Mouse (Mus musculus) heart, postnatal 0 days (tissue): ENCODE data around the gene Soat1. TPM values are rescaled to one million over a fixed set of nuclear protein-coding genes. Genes with fewer than 3 reads are reported as not detected.

Experiments used
- ATAC-seq: fragments of 200-750 bp; cut with Nextera tagmentation; 2 replicates; pipeline ENCODE4 v1.8.0; 2017; ENCODE audit warnings: low read depth, moderate number of reproducible peaks, moderate library complexity; ENCODE audit not compliant: insufficient read depth
- DNase-seq: peaks from one replicate; pipeline ENCODE4 v3.0.0-alpha.2; 2016; ENCODE audit warnings: low spot score
- H3K27ac ChIP-seq: fragments of 300-500 bp; sonication (generic); 2 replicates; pipeline ENCODE4 v1.5.1; 2014; ENCODE audit warnings: low read depth, mild to moderate bottlenecking
- H3K27me3 ChIP-seq: fragments of 300-500 bp; sonication (generic); 2 replicates; pipeline ENCODE4 v1.6.1; 2014; ENCODE audit warnings: low read length, mixed read lengths; ENCODE audit not compliant: control insufficient read depth, insufficient read depth
- H3K36me3 ChIP-seq: fragments of 300-500 bp; sonication (generic); replicated peaks from 2 replicates; pipeline ENCODE4 v1.6.1; 2014; ENCODE audit warnings: low read length, mixed read lengths; ENCODE audit not compliant: control insufficient read depth, insufficient read depth
- H3K4me1 ChIP-seq: fragments of 300-500 bp; sonication (generic); 2 replicates; pipeline ENCODE4 v1.6.1; 2014; ENCODE audit warnings: antibody characterized with exemption; ENCODE audit not compliant: control insufficient read depth, insufficient read depth
- H3K4me2 ChIP-seq: fragments of 300-500 bp; sonication (generic); 2 replicates; pipeline ENCODE4 v1.6.1; 2014; ENCODE audit warnings: low read depth, mild to moderate bottlenecking, low read length, moderate library complexity
- H3K4me3 ChIP-seq: fragments of 300-500 bp; sonication (generic); 2 replicates; pipeline ENCODE4 v1.5.1; 2014; ENCODE audit warnings: low read depth, low read length
- H3K9ac ChIP-seq: fragments of 300-500 bp; sonication (generic); replicated peaks from 2 replicates; pipeline ENCODE4 v1.6.1; 2014; ENCODE audit warnings: low read depth, low read length, mixed read lengths
- H3K9me3 ChIP-seq: fragments of 300-500 bp; sonication (generic); replicated peaks from 2 replicates; pipeline ENCODE4 v1.6.1; 2016; ENCODE audit warnings: low read length; ENCODE audit not compliant: control insufficient read depth
- CTCF ChIP-seq: IDR thresholded peaks from 2 replicates; pipeline ENCODE4 v1.5.1; 2016; ENCODE audit warnings: antibody characterized with exemption, control low read depth, low read depth
- EP300 ChIP-seq: IDR thresholded peaks from 2 replicates; pipeline ENCODE4 v1.6.1; 2016; ENCODE audit warnings: antibody characterized with exemption, low read depth
- WGBS: fragments of 180-500 bp; shearing (Covaris S2); extraction: QIAGEN DNeasy Blood & Tissue Kit; methylation state at CpG from one replicate; pipeline ENCODE4 v1.1.7; 2014; 5-methylcytosine and 5-hydroxymethylcytosine counted together
- polyA plus RNA-seq: library from polyadenylated mRNA; unstranded; fragments of >200 nt; fragmentation: Nextera tagmentation; extraction: Ambion mirVana; gene quantifications from 2 replicates; pipeline ENCODE4 v1.2.1, GENCODE M21; 2015
- total RNA-seq: library from RNA; depleted of rRNA; stranded (reverse); fragments of >200 nt; gene quantifications from 2 replicates; pipeline ENCODE4 v1.2.3, GENCODE M21; 2014; ENCODE audit warnings: low replicate concordance

Soat1 gene
- total and polyA plus RNA-seq, 2 experiments from 2014 or later, result 8.6 to 47.3 TPM

DNA sequence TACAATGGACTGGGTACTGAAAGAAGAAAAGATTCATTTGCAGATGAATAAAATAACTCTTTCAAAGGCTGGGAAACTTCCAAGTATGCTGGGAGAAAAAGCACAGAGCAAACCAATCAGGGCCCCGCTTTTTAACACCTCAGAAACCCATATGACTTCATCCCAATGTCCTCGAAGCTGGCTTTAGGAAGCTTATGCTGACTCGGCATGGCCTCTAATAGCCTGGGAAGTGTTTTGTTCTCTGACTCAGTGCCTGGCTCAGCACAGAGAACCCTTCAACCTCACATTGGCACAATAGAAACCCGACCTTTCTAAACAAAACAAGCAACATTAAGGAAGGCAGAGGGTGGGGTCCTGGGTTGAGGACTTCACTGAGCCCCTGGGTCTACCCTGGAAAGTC is 23.7 kb downstream of the Soat1 start:
- H3K4me2 ChIP-seq, result no peak overlapping the region
- no peak overlapping the region for H3K27ac ChIP-seq
- no peak overlapping the region for H3K4me3 ChIP-seq
- WGBS, result 42% methylated on average over 4 of the region's 4 CpGs
- TF ChIP-seq CTCF, result no peak
- no peak for TF ChIP-seq EP300
- no peak overlapping the region for H3K9ac ChIP-seq
- ATAC-seq (no peak), DNase-seq (no peak)
- no peaks in the 10 kb centered on the region for H3K4me1 ChIP-seq
- no peaks in the 10 kb centered on the region for H3K36me3 ChIP-seq
- H3K9me3 ChIP-seq, result no peaks in the 10 kb centered on the region
- H3K27me3 ChIP-seq, result no peaks in the 10 kb centered on the region

DNA sequence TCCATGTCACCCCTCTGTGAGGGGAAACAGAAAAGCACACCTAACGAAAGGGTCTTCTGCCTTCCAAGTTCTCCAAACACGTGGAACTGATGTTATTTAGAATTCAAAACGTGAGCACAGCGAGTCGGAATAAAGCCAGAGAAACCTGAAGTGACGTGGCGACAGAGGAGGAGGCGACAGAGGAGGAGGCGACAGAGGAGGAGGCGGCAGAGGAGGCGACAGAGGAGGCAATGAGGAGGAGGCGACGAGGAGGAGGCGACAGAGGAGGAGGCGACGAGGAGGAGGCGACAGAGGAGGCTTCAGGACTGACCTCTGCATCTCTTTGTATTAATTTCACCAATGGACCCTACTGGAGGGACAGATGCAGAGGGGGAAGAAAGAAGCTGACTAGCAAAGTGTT is 24.4 kb downstream of the Soat1 start:
- DNase-seq, result no peak
- H3K4me3 ChIP-seq, result no peak overlapping the region
- ATAC-seq, result no peak
- TF ChIP-seq EP300 (no peak), CTCF (no peak)
- H3K4me2 ChIP-seq, result no peak overlapping the region
- WGBS, result 54% methylated on average over 17 of the region's 17 CpGs
- no peaks in the 10 kb centered on the region for H3K4me1 ChIP-seq
- no peaks in the 10 kb centered on the region for H3K9me3 ChIP-seq
- H3K27ac ChIP-seq, result no peak overlapping the region
- no peaks in the 10 kb centered on the region for H3K36me3 ChIP-seq
- no peaks in the 10 kb centered on the region for H3K27me3 ChIP-seq
- H3K9ac ChIP-seq, result no peak overlapping the region

DNA sequence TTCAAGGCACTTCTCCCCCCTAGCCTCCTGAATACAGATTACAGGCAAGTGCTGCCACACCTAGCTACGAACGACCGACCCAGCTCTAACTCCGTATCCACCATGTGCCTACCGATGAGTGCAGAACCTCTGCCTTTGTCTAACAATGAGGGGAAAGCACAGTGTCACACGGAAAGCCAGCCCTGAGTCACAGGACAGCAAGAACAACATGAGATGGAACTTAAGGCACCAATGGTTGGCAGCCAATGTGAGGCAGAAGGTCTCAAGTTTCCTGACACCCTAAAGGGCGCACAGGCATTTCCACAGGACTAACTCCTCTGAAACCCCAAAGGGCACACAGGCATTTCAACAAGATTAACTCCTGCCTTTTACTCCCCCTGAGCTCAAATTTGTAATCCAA is 25.0 kb downstream of the Soat1 start:
- no peak for ATAC-seq
- H3K36me3 ChIP-seq, result no peaks in the 10 kb centered on the region
- no peak for TF ChIP-seq CTCF
- no peak for TF ChIP-seq EP300
- H3K4me1 ChIP-seq, result no peaks in the 10 kb centered on the region
- H3K4me2 ChIP-seq, result no peak overlapping the region
- DNase-seq, result no peak
- H3K27ac ChIP-seq, result no peak overlapping the region
- H3K9me3 ChIP-seq, result no peaks in the 10 kb centered on the region
- no peak overlapping the region for H3K4me3 ChIP-seq
- WGBS, result 78% methylated on average over 7 of the region's 7 CpGs
- H3K27me3 ChIP-seq, result no peaks in the 10 kb centered on the region
- H3K9ac ChIP-seq, result no peak overlapping the region

DNA sequence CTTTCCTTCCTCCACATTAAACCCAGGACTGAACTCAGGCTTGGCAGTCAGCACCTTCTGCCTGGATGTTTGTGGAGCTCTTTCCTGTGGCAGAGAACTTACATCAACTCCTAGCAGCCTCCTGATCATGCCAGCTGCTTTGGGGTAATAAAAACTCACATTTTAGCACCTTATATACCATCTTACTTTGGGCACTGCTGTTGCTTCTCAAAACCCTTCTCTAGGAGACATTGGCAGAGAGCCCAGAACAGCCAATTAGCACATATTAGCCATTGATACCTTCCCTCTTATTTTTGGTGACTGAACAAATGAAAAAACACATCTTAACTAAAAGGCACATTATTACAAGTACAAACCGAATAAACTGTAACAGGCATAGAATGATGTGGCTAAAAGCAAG is 29.1 kb downstream of the Soat1 start:
- Histone ChIP-seq H3K27ac (no peak overlapping the region), H3K36me3 (peaks cover 23% of the 10 kb centered on the region), H3K4me3 (no peak overlapping the region), H3K4me2 (no peak overlapping the region), H3K9me3 (no peaks in the 10 kb centered on the region), H3K4me1 (no peaks in the 10 kb centered on the region), H3K9ac (no peak overlapping the region), H3K27me3 (no peaks in the 10 kb centered on the region)
- 90% methylated on average over 1 of the region's 1 CpGs for WGBS
- ATAC-seq (no peak), DNase-seq (no peak)
- TF ChIP-seq EP300 (no peak), CTCF (no peak)

DNA sequence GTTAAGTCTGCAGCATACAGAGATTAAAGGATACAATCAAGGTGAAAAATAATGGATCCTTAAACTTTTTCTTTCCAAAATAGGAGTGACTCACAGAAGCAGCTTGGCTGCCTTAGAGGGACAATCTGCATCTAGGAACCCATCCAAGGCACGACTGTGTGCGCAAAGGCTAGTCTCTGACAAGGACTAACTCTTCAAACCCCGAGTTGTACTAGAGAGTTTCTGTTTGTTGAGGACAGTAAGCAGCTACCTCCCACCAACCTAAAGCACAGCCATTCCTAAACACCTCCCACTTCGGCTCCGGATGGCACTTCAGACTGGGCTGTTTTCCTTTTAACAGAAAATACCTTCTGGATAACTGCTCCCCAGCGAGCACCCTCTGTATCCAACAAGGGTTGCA is 31.4 kb downstream of the Soat1 start:
- H3K4me2 ChIP-seq, result no peak overlapping the region
- ATAC-seq (no peak), DNase-seq (no peak)
- no peaks in the 10 kb centered on the region for H3K9me3 ChIP-seq
- WGBS, result 78% methylated on average over 6 of the region's 6 CpGs
- H3K4me1 ChIP-seq, result no peaks in the 10 kb centered on the region
- TF ChIP-seq EP300, result no peak
- TF ChIP-seq CTCF, result no peak
- H3K36me3 ChIP-seq, result peaks cover 32% of the 10 kb centered on the region
- no peak overlapping the region for H3K9ac ChIP-seq
- H3K27ac ChIP-seq, result no peak overlapping the region
- no peaks in the 10 kb centered on the region for H3K27me3 ChIP-seq
- no peak overlapping the region for H3K4me3 ChIP-seq

DNA sequence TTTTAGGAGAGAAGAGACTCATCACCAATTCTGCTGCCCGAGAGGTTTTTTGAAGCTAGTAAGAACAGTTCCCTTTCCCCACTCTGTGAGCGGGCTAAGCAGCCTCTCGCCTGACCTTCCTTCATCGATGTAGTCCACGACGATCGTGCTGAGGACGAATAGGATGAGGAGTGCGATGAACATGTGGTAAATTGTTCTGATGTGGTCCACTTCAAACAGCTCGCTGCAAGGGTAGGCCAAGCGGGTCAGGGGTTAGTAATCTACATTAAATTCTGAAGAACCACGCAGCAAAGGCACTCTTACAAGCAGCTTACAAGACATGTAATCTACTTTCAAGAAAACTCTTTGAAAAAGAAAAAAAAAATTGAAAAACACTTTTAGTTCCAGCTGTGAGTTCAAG is 31.9 kb downstream of the Soat1 start:
- no peak overlapping the region for H3K4me3 ChIP-seq
- WGBS, result 91% methylated on average over 12 of the region's 12 CpGs
- no peaks in the 10 kb centered on the region for H3K4me1 ChIP-seq
- no peak overlapping the region for H3K4me2 ChIP-seq
- ATAC-seq (no peak), DNase-seq (no peak)
- H3K27ac ChIP-seq, result no peak overlapping the region
- no peaks in the 10 kb centered on the region for H3K27me3 ChIP-seq
- H3K36me3 ChIP-seq, result peaks cover 35% of the 10 kb centered on the region
- H3K9ac ChIP-seq, result no peak overlapping the region
- no peak for TF ChIP-seq EP300
- TF ChIP-seq CTCF, result no peak
- no peaks in the 10 kb centered on the region for H3K9me3 ChIP-seq
